Mouse (Mus musculus): ENCODE results near the gene Mmp14. TPM values are rescaled to one million over a fixed set of nuclear protein-coding genes. Genes with fewer than 3 reads are reported as not detected.

Gene Mmp14
- polyA plus RNA-seq, 1 experiment from 2014 or later = 81.0 TPM

GRCm38 (mm10) chr14:54492345-54493131 is 61.1 kb downstream of the Mmp14 start:
- Histone ChIP-seq H3K9me3 (no peaks in the 10 kb centered on the region), H3K36me3 (no peaks in the 10 kb centered on the region), H3K4me1 (no peaks in the 10 kb centered on the region), H3K9ac (no peak overlapping the region), H3K4me3 (no peak overlapping the region), H3K27ac (no peak overlapping the region), H3K4me2 (replicated peaks) (no peak overlapping the region), H3K27me3 (replicated peaks) (no peaks in the 10 kb centered on the region)
- no peak for ATAC-seq (ENCODE audit: low FRiP score, low read depth)
- 74% methylated on average over 18 of the region's 18 CpGs for WGBS

GRCm38 (mm10) chr14:54493236-54493635 is 61.8 kb downstream of the Mmp14 start:
- ATAC-seq (ENCODE audit: low FRiP score, low read depth) = no peak
- no peaks in the 10 kb centered on the region for H3K27me3 ChIP-seq (replicated peaks)
- H3K36me3 ChIP-seq = no peaks in the 10 kb centered on the region
- no peak overlapping the region for H3K4me3 ChIP-seq
- H3K27ac ChIP-seq = no peak overlapping the region
- whole genome bisulfite sequencing = 91% methylated on average over 5 of the region's 5 CpGs
- no peak overlapping the region for H3K9ac ChIP-seq
- no peaks in the 10 kb centered on the region for H3K9me3 ChIP-seq
- no peaks in the 10 kb centered on the region for H3K4me1 ChIP-seq
- no peak overlapping the region for H3K4me2 ChIP-seq (replicated peaks)

- Histone ChIP-seq H3K4me3 (no peak overlapping the region), H3K27ac (no peak overlapping the region), H3K4me1 (no peaks in the 10 kb centered on the region), H3K27me3 (replicated peaks) (no peaks in the 10 kb centered on the region), H3K9ac (no peak overlapping the region), H3K9me3 (no peaks in the 10 kb centered on the region), H3K4me2 (replicated peaks) (no peak overlapping the region), H3K36me3 (no peaks in the 10 kb centered on the region)
- WGBS = under 1% methylated on average over 3 of the region's 3 CpGs
- ATAC-seq (ENCODE audit: low FRiP score, low read depth) = 0 out of 2 replicates have a peak, but pooled peaks have one; percentile 48
Observed at GRCm38 (mm10) chr14:54494234-54494633, 62.8 kb downstream of the Mmp14 start.

Other genes with a start within 250 kb of the Mmp14 start
- gene Dad1, start 177.5 kb upstream of the Mmp14 start, polyA plus RNA-seq (2016; fragmentation: Nextera tagmentation; extraction: Ambion mirVana) = 270 and 281 TPM in 2 replicates
- 45.1 and 48.7 TPM in 2 replicates for gene Abhd4, start 177.4 kb upstream of the Mmp14 start, polyA plus RNA-seq (2016; fragmentation: Nextera tagmentation; extraction: Ambion mirVana)
- gene Olfr49, start 146.7 kb upstream of the Mmp14 start, polyA plus RNA-seq (2016; fragmentation: Nextera tagmentation; extraction: Ambion mirVana) = not detected in 2 replicates
- 45.9 and 50.2 TPM in 2 replicates for gene Oxa1l, start 70.8 kb upstream of the Mmp14 start, polyA plus RNA-seq (2016; fragmentation: Nextera tagmentation; extraction: Ambion mirVana)
- 5.6 and 5.7 TPM in 2 replicates for gene Slc7a7, start 13.8 kb upstream of the Mmp14 start, polyA plus RNA-seq (2016; fragmentation: Nextera tagmentation; extraction: Ambion mirVana)
- 250 and 276 TPM in 2 replicates for gene Mrpl52, start 4.7 kb upstream of the Mmp14 start, polyA plus RNA-seq (2016; fragmentation: Nextera tagmentation; extraction: Ambion mirVana)
- 34.9 and 37.5 TPM in 2 replicates for gene Lrp10, start 32.5 kb downstream of the Mmp14 start, polyA plus RNA-seq (2016; fragmentation: Nextera tagmentation; extraction: Ambion mirVana)
- 40.0 and 41.4 TPM in 2 replicates for gene Rem2, start 44.5 kb downstream of the Mmp14 start, polyA plus RNA-seq (2016; fragmentation: Nextera tagmentation; extraction: Ambion mirVana)
- 102 and 105 TPM in 2 replicates for gene Prmt5, start 85.9 kb downstream of the Mmp14 start, polyA plus RNA-seq (2016; fragmentation: Nextera tagmentation; extraction: Ambion mirVana)
- gene Haus4, start 123.0 kb downstream of the Mmp14 start, polyA plus RNA-seq (2016; fragmentation: Nextera tagmentation; extraction: Ambion mirVana) = 32.1 and 37.9 TPM in 2 replicates
- 32.9 and 36.6 TPM in 2 replicates for gene Ajuba, start 145.9 kb downstream of the Mmp14 start, polyA plus RNA-seq (2016; fragmentation: Nextera tagmentation; extraction: Ambion mirVana)
- gene 4931414P19Rik, start 174.4 kb downstream of the Mmp14 start, polyA plus RNA-seq (2016; fragmentation: Nextera tagmentation; extraction: Ambion mirVana) = 8.4 and 8.6 TPM in 2 replicates
- 404 and 429 TPM in 2 replicates for gene Psmb5, start 186.4 kb downstream of the Mmp14 start, polyA plus RNA-seq (2016; fragmentation: Nextera tagmentation; extraction: Ambion mirVana)
- gene Psmb11, start 189.8 kb downstream of the Mmp14 start, polyA plus RNA-seq (2016; fragmentation: Nextera tagmentation; extraction: Ambion mirVana) = not detected in 2 replicates
- not detected in 2 replicates for gene Gm17606, start 209.3 kb downstream of the Mmp14 start, polyA plus RNA-seq (2016; fragmentation: Nextera tagmentation; extraction: Ambion mirVana)
- 9.5 and 10.0 TPM in 2 replicates for gene Cdh24, start 209.8 kb downstream of the Mmp14 start, polyA plus RNA-seq (2016; fragmentation: Nextera tagmentation; extraction: Ambion mirVana)

Measured in neural tube, embryonic 12.5 days (tissue).